Mouse (Mus musculus): Measurements from ENCODE around the gene Relb. TPM values are rescaled to one million over a fixed set of nuclear protein-coding genes. Genes with fewer than 3 reads are reported as not detected.
A peak's percentile ranks its signal among the peaks of the same experiment; 100 is the strongest.

Gene Relb
- polyA plus RNA-seq, 1 experiment: 144 TPM

DNA sequence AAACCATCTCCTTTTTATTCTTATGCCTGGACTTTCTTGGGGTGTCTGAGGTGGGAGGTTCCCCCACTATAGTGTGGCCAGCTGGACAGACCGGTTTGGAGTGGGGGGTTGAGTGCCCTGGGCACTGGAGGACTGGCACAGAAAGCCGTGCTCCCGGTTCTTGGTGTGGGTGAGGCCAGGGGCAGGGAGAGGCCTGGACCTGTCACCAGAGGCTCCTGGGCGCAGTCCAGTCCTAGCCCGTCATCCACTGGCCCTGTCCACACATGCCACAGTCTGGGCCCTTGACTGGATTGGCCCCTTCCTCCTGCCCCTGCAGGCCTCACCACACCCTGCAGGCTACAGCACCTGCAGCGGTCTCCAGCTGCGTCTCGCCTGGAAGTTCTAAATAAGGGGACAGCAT, 48.6 kb downstream of the Relb start:
- TF ChIP-seq CTCF (IDR thresholded peaks at IDR 0.05; ENCODE audit: extremely low read depth, insufficient read length, insufficient replicate concordance, low read depth, low read length): no peak
- no peak for TF ChIP-seq POLR2A (IDR thresholded peaks at IDR 0.05; ENCODE audit: low read depth, low read length)
- Histone ChIP-seq H3K27me3 (ENCODE audit: control insufficient read depth, insufficient read depth, low read length) (no peaks in the 10 kb centered on the region), H3K4me1 (ENCODE audit: control insufficient read depth, insufficient read depth, insufficient read length, low read length) (peaks cover 10% of the 10 kb centered on the region), H3K36me3 (ENCODE audit: control insufficient read depth, insufficient read depth, low read length) (peaks cover 40% of the 10 kb centered on the region), H3K27ac (ENCODE audit: insufficient read depth, low read depth, low read length) (no peak overlapping the region), H3K4me3 (ENCODE audit: low read depth, low read length) (no peak overlapping the region)
- 79% methylated on average over 8 of the region's 8 CpGs for WGBS

DNA sequence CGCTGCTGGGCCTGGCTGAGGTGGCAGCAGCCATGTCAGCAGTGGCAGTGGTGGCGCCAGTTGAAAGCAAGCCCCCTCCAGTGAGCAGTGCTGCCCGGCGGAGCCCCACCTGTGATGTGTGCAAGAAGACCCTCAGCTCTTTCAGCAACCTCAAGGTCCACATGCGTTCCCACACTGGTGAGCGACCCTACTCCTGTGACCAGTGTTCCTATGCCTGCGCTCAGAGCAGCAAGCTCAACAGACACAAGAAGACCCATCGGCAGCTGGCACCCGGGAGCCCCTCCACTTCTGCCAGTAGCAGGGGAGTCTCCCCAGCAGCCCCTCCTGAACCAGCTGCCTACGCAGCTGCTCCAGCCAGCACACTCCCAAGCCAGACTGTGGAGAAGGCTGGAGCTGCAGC, 49.5 kb downstream of the Relb start:
- no peaks in the 10 kb centered on the region for H3K27me3 ChIP-seq (ENCODE audit: control insufficient read depth, insufficient read depth, low read length)
- TF ChIP-seq CTCF (IDR thresholded peaks at IDR 0.05; ENCODE audit: extremely low read depth, insufficient read length, insufficient replicate concordance, low read depth, low read length): no peak
- no peak for TF ChIP-seq POLR2A (IDR thresholded peaks at IDR 0.05; ENCODE audit: low read depth, low read length)
- 95% methylated on average over 10 of the region's 10 CpGs for WGBS
- H3K27ac ChIP-seq (ENCODE audit: insufficient read depth, low read depth, low read length): no peak overlapping the region
- H3K4me1 ChIP-seq (ENCODE audit: control insufficient read depth, insufficient read depth, insufficient read length, low read length): peaks cover 10% of the 10 kb centered on the region
- peaks cover 34% of the 10 kb centered on the region for H3K36me3 ChIP-seq (ENCODE audit: control insufficient read depth, insufficient read depth, low read length)
- H3K4me3 ChIP-seq (ENCODE audit: low read depth, low read length): no peak overlapping the region

DNA sequence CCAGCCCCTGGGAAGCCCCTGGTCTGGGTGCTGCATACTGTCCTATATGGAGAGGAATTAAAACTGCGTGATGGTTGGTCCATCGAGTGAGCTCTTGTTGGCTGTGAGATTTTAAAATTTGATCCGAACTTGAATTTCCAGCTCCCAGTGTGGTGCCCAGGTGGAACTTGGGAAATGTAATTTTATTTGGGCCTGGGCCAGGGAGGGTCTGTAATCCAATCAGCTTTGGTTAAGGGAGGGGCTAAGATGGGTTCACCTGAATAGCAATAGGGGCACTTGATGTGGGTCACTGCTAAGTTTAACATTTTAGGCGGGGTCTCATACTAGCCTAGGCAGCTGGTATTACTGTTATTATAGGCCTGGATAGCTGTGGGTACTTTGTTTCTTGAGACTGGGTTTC, 50.8 kb downstream of the Relb start:
- TF ChIP-seq POLR2A (IDR thresholded peaks at IDR 0.05; ENCODE audit: low read depth, low read length) (no peak), CTCF (IDR thresholded peaks at IDR 0.05; ENCODE audit: extremely low read depth, insufficient read length, insufficient replicate concordance, low read depth, low read length) (no peak)
- 65% methylated on average over 4 of the region's 4 CpGs for WGBS
- Histone ChIP-seq H3K27me3 (ENCODE audit: control insufficient read depth, insufficient read depth, low read length) (no peaks in the 10 kb centered on the region), H3K27ac (ENCODE audit: insufficient read depth, low read depth, low read length) (no peak overlapping the region), H3K36me3 (ENCODE audit: control insufficient read depth, insufficient read depth, low read length) (peaks cover 21% of the 10 kb centered on the region), H3K4me1 (ENCODE audit: control insufficient read depth, insufficient read depth, insufficient read length, low read length) (peaks cover 10% of the 10 kb centered on the region), H3K4me3 (ENCODE audit: low read depth, low read length) (peak overlapping the region; percentile 68)

DNA sequence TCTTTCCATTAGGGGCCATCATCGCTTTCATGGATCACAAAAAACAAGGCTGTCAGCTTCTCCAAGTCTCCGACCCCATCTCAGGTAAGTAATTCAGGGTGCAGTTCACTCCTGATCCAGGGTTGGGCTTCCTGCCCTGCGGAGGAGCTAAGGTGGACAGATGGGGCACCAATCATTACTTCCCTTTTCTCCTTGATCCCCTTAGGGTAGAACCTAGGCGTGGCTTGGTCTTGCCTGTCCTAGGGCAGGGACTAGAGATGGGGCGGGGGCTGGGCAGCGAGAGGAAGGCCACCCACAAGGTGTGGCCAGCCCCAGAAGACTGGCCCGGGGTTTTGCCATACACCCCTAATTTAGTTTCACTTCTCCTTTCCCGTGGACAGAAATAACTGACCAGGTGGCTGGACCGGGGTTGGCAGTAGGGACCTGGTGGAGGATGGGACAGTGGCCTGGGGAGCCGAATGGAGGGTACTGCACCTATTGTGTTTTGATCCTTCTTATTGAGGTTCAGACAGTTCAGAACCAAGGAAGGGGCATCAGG, 51.3 kb downstream of the Relb start:
- Histone ChIP-seq H3K27me3 (ENCODE audit: control insufficient read depth, insufficient read depth, low read length) (no peaks in the 10 kb centered on the region), H3K4me3 (ENCODE audit: low read depth, low read length) (peak overlapping the region; percentile 68), H3K36me3 (ENCODE audit: control insufficient read depth, insufficient read depth, low read length) (peaks cover 19% of the 10 kb centered on the region), H3K27ac (ENCODE audit: insufficient read depth, low read depth, low read length) (no peak overlapping the region), H3K4me1 (ENCODE audit: control insufficient read depth, insufficient read depth, insufficient read length, low read length) (peaks cover 10% of the 10 kb centered on the region)
- TF ChIP-seq CTCF (IDR thresholded peaks at IDR 0.05; ENCODE audit: extremely low read depth, insufficient read length, insufficient replicate concordance, low read depth, low read length) (no peak), POLR2A (IDR thresholded peaks at IDR 0.05; ENCODE audit: low read depth, low read length) (no peak)
- whole genome bisulfite sequencing: 14% methylated on average over 10 of the region's 10 CpGs

DNA sequence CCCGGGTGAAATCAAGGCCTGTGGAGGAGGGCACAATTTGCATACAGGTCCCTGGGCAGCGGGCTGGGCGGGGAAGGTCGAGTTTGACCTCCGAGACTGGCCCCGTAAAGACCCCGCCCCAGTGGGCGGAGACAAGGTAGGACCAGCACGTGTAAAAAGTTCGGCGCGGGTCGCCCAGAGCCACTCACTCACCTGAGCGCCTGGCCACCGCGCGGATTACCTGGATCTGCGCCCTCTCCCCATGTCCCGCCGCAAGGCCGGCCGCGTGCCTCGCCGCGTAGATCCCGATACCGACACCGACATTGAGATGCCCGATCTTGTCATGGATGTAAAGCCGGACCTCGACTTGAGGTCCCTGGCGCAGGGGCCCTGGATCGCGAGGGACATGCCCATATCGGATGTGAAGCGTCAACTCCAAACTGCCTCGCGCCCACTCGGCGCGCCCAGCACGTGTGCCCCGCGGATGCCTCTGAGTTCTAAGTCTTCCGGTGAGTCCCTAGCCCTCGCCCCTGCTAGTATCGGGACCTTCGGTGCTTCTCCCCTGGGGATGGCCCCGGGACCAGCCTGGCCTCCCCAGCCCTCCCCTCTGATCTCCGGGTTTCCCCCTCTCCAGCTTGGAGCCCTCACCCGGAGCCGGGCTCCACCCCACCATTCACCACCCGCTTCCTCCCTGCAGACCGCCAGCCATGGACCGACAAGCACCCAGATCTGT, 51.9 kb downstream of the Relb start, which contains the start of the genes Zfp296 and Gemin7:
Gene Zfp296 (plus strand): TSS at position 147 of the 712 bp plus-strand sequence.
Gene Gemin7 (minus strand): TSS at position 455 of the 712 bp plus-strand sequence.
- H3K4me1 ChIP-seq (ENCODE audit: control insufficient read depth, insufficient read depth, insufficient read length, low read length): peaks cover 13% of the 10 kb centered on the region
- no peak within 1 kb of the TSS for H3K27ac ChIP-seq (ENCODE audit: insufficient read depth, low read depth, low read length)
- H3K36me3 ChIP-seq (ENCODE audit: control insufficient read depth, insufficient read depth, low read length): peaks cover 15% of the 10 kb centered on the region
- WGBS: under 1% methylated on average over 56 of the region's 56 CpGs
- no peak for TF ChIP-seq CTCF (IDR thresholded peaks at IDR 0.05; ENCODE audit: extremely low read depth, insufficient read length, insufficient replicate concordance, low read depth, low read length)
- no peak for TF ChIP-seq POLR2A (IDR thresholded peaks at IDR 0.05; ENCODE audit: low read depth, low read length)
- H3K4me3 ChIP-seq (ENCODE audit: low read depth, low read length): peak within 1 kb of the TSS; percentile 68
- H3K27me3 ChIP-seq (ENCODE audit: control insufficient read depth, insufficient read depth, low read length): no peaks in the 10 kb centered on the region

DNA sequence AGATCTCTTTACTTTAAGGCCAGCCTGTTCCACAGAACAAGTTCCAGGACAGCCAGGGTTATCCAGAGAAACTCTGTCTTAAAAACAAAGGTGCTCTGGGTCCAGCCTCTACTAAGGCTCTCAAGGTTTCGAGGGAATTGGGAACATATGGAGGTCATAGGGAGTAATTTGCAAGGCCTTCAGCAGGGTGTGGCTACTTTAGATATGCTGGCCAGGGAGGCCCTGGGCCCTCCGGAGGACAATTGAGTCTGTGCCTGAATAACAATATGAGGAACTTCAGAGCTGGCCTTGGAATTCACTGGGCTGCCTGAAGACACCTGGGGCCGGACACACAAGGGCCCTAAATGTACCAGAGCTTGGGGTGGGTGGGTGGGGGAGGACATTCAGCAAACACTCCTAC, 53.7 kb downstream of the Relb start:
- Histone ChIP-seq H3K4me1 (ENCODE audit: control insufficient read depth, insufficient read depth, insufficient read length, low read length) (peaks cover 16% of the 10 kb centered on the region), H3K36me3 (ENCODE audit: control insufficient read depth, insufficient read depth, low read length) (peaks cover 6% of the 10 kb centered on the region), H3K27ac (ENCODE audit: insufficient read depth, low read depth, low read length) (no peak overlapping the region), H3K27me3 (ENCODE audit: control insufficient read depth, insufficient read depth, low read length) (no peaks in the 10 kb centered on the region), H3K4me3 (ENCODE audit: low read depth, low read length) (no peak overlapping the region)
- TF ChIP-seq CTCF (IDR thresholded peaks at IDR 0.05; ENCODE audit: extremely low read depth, insufficient read length, insufficient replicate concordance, low read depth, low read length): no peak
- TF ChIP-seq POLR2A (IDR thresholded peaks at IDR 0.05; ENCODE audit: low read depth, low read length): no peak
- WGBS: 48% methylated on average over 3 of the region's 3 CpGs

DNA sequence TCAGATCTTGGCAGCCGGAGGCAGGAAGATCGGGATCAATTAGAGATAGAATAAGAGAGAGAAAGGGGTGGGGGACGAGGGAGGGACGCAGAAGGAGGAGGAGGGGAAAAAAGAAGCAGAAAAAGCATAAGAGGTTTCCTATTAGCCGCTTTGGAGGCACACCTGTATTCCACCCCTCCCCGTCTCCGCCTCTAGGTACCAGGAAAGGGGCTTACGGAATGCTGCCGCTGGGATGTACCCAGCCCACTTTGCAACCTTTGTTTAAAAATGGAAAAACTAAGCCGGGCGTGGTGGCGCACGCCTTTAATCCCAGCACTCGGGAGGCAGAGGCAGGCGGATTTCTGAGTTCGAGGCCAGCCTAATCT, 55.5 kb downstream of the Relb start:
- Histone ChIP-seq H3K36me3 (ENCODE audit: control insufficient read depth, insufficient read depth, low read length) (peaks cover 7% of the 10 kb centered on the region; the same call in 1 of the 2 replicates), H3K27me3 (ENCODE audit: control insufficient read depth, insufficient read depth, low read length) (no peaks in the 10 kb centered on the region), H3K4me1 (ENCODE audit: control insufficient read depth, insufficient read depth, insufficient read length, low read length) (peaks cover 17% of the 10 kb centered on the region), H3K4me3 (ENCODE audit: low read depth, low read length) (peak overlapping the region; percentile 87), H3K27ac (ENCODE audit: insufficient read depth, low read depth, low read length) (peak overlapping the region; percentile 94; the same call in 1 of the 2 replicates)
- no peak for TF ChIP-seq CTCF (IDR thresholded peaks at IDR 0.05; ENCODE audit: extremely low read depth, insufficient read length, insufficient replicate concordance, low read depth, low read length)
- no peak for TF ChIP-seq POLR2A (IDR thresholded peaks at IDR 0.05; ENCODE audit: low read depth, low read length)
- 11% methylated on average over 16 of the region's 16 CpGs for WGBS
